Mouse (Mus musculus): ENCODE results near the gene Ankrd12.

DNA sequence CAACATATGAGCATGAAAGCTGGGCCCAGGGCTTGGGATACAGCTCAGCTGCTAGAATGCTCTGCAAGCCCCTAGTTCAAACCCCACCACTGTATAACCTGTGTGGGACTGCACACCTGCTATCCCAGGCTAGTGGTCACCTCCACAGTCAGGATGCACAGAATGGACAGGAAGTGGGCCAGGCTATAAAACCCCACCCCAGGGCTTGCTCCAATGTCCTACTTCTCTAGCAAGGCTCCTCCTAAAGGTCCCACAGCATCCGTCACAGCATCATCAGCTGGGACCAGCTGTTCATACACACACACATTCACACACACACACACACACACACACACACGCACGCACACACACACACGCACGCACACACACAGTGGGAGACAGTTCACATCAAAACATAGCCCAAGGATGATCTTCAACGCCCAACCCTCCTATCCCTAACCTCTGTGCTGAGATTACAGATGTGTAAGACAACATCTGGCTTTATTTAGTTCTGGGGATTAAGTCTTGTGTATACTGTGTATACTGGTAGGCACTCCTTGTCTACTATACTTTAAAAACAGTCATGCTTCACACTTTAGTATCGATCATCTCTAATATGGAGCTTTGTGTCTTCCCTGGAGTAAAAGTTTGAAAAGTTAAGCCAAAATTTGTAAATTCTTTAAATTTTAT lies 146.6 kb downstream of the Ankrd12 start:
- TF ChIP-seq CTCF (IDR thresholded peaks at IDR 0.05): no peak
- no peak for TF ChIP-seq EP300 (IDR thresholded peaks at IDR 0.05; ENCODE audit: insufficient read depth, low read depth, low read length)

Data from heart, adult 2 months (tissue).